Mouse (Mus musculus): ENCODE data around the gene Foxp1. TPM values are rescaled to one million over a fixed set of nuclear protein-coding genes. Genes with fewer than 3 reads are reported as not detected.

Foxp1 gene
- polyA plus RNA-seq, 1 experiment from 2014 or later: 190 TPM

DNA sequence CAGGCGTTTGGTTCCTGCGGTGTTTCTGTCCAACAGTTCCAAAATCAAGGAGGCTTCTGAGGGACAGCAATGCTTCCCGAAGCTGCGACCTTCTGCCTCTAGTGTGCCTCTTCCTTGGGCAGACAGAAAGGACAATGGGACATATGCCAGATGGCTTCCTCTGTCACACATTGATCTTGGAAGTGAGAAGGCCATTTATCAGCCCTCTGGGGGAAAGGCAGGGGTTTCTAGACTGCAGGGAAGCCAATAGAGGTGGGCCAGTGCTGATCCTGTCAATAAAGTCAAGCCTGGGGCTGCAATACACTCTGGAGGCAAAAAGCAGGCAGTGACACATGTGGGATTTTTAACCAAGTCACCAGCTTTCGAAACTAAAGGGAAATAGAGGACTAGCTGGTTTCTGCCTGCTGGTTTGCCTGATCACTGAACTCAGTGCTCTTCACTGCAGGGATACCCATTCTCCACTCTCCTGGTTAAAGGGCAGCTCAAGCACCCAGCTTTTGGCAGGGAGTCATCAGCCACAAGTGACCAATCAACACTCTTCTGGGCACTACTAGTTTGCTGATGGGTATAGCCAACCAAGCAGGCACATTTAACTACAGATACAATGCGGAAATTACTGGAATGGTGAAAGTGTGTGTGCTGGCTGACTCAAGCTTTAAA, 315.2 kb downstream of the Foxp1 start:
- ATAC-seq (ENCODE audit: insufficient number of reproducible peaks, insufficient read depth, low FRiP score, low read depth): no peak
- Histone ChIP-seq H3K27me3 (ENCODE audit: control insufficient read depth, insufficient read depth, low read length) (no peaks in the 10 kb centered on the region), H3K9ac (replicated peaks; ENCODE audit: low read depth, low read length) (no peak overlapping the region), H3K4me1 (ENCODE audit: control insufficient read depth, insufficient read depth, low read length) (peaks cover 37% of the 10 kb centered on the region), H3K4me3 (ENCODE audit: low read depth, low read length) (no peak overlapping the region), H3K4me2 (replicated peaks; ENCODE audit: low read depth, low read length) (no peak overlapping the region), H3K27ac (ENCODE audit: low read length) (peak overlapping the region; percentile 27; the same call in 1 of the 2 replicates), H3K9me3 (ENCODE audit: control insufficient read depth, low read depth, low read length) (no peaks in the 10 kb centered on the region), H3K36me3 (ENCODE audit: control insufficient read depth, insufficient read depth, low read length) (no peaks in the 10 kb centered on the region)
- 50% methylated on average over 6 of the region's 6 CpGs for WGBS

DNA sequence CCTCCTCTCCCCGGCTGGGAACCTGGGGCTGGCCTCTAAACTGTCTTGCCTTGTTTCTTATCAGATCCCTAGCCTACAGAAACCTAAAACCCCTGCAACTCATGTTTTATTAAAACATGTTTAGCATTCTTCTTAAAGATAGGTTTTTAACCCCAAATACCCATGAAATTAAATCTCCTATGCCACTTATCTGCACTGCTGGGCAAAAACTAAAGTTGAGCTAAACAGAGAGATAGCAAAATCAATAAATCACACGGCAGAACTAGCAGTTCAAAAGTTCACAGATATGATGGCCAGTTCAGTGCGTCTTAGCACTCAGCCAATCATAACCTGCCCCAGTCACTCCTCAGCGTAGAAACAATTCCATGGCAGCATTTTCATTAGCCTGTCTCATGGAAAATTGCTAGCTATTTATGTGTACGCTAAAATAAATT, 316.1 kb downstream of the Foxp1 start:
- no peak overlapping the region for H3K9ac ChIP-seq (replicated peaks; ENCODE audit: low read depth, low read length)
- no peak overlapping the region for H3K4me3 ChIP-seq (ENCODE audit: low read depth, low read length)
- H3K9me3 ChIP-seq (ENCODE audit: control insufficient read depth, low read depth, low read length): no peaks in the 10 kb centered on the region
- no peaks in the 10 kb centered on the region for H3K36me3 ChIP-seq (ENCODE audit: control insufficient read depth, insufficient read depth, low read length)
- no peak overlapping the region for H3K27ac ChIP-seq (ENCODE audit: low read length)
- H3K4me2 ChIP-seq (replicated peaks; ENCODE audit: low read depth, low read length): no peak overlapping the region
- no peak for ATAC-seq (ENCODE audit: insufficient number of reproducible peaks, insufficient read depth, low FRiP score, low read depth)
- 20% methylated on average over 5 of the region's 5 CpGs for WGBS
- peaks cover 41% of the 10 kb centered on the region for H3K4me1 ChIP-seq (ENCODE audit: control insufficient read depth, insufficient read depth, low read length)
- H3K27me3 ChIP-seq (ENCODE audit: control insufficient read depth, insufficient read depth, low read length): no peaks in the 10 kb centered on the region

DNA sequence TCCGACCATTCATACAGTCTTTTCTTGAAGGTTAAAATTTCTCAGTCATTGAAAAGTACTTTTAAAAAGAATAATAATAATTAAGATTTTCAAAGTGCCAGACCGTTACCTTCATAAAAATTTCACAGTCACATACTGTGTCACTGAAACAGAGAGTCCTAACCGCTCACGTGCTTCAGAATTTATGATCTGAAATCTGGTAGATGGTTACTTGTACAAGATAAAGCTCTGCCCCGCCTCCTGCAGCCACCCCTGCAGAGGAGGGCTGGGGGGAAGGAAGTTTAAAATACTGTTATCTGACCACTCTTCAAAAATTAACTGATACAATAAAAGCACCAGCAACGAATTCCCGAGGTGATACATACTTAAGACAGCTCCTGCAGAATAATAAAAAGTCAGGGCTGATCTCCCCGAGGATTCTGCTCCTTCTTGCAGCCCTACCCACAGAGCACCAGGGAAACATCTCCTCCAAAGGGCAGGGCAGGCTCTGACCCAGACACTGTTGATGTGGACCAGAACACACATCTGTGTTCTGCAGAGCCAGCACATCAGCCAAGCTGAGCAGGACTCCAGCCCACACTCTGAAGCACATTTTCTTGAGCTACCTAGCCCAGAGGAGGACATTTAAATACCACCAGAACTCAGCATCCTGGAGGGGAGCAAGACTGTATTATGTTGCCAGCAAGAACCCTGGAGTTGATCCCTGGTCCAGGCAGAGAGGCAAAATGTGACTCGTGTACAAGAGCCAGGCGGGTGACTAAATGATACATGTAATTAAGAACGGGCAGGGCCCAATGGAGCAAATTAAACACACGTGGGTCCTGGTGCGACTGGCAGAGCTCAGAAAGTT, 316.7 kb downstream of the Foxp1 start:
- 24% methylated on average over 13 of the region's 13 CpGs for WGBS
- peaks cover 46% of the 10 kb centered on the region for H3K4me1 ChIP-seq (ENCODE audit: control insufficient read depth, insufficient read depth, low read length)
- peak overlapping the region; percentile 25 for H3K4me2 ChIP-seq (replicated peaks; ENCODE audit: low read depth, low read length)

DNA sequence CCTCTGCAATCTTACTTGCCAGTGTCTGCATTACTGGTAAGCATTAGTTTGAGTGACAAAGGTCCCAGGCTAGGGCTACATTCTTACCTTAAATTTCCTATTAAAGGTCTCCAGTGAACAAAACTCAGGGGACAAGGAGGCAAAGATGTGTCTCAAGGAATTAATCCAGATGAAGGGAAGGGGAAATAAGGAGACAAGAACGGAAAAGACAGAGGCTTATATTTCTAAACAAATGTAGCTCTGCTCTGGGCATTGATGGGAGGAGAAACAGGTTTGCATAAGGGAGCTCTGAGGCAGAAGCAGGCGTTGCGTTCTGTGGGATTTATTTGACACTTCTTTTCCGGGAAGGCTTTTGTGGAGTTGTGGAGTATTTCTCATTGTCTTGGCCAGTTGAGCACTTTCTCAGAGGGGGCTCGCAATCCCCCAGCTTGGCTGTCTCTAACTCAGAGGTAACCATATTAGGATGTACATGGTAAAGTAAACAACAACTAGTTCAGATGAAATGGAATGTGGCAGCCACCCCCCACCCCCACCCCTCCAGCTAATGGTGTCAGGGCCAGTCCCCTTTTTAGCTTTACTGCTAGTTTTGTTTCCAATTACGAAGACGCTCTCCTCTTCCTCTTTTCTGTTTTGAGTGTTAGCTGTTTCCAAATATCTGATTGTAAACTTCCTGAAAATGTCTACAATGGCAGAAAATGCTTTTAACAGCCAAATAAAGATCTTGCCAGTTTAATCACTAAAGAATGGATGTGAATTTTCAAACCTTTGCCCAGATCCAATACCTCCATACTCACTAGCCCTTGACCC, 317.5 kb downstream of the Foxp1 start:
- H3K4me1 ChIP-seq (ENCODE audit: control insufficient read depth, insufficient read depth, low read length): peaks cover 51% of the 10 kb centered on the region
- H3K9ac ChIP-seq (replicated peaks; ENCODE audit: low read depth, low read length): no peak overlapping the region
- 11% methylated on average over 7 of the region's 7 CpGs for WGBS
- no peaks in the 10 kb centered on the region for H3K36me3 ChIP-seq (ENCODE audit: control insufficient read depth, insufficient read depth, low read length)
- no peak for ATAC-seq (ENCODE audit: insufficient number of reproducible peaks, insufficient read depth, low FRiP score, low read depth)
- H3K4me2 ChIP-seq (replicated peaks; ENCODE audit: low read depth, low read length): peak overlapping the region; percentile 46
- no peak overlapping the region for H3K4me3 ChIP-seq (ENCODE audit: low read depth, low read length)
- peak overlapping the region; percentile 77; the same call in 1 of the 2 replicates for H3K27ac ChIP-seq (ENCODE audit: low read length)
- H3K9me3 ChIP-seq (ENCODE audit: control insufficient read depth, low read depth, low read length): no peaks in the 10 kb centered on the region
- no peaks in the 10 kb centered on the region for H3K27me3 ChIP-seq (ENCODE audit: control insufficient read depth, insufficient read depth, low read length)

More for the DNA sequence above, 316.7 kb downstream of the Foxp1 start:
- H3K9ac ChIP-seq (replicated peaks; ENCODE audit: low read depth, low read length): no peak overlapping the region
- no peaks in the 10 kb centered on the region for H3K36me3 ChIP-seq (ENCODE audit: control insufficient read depth, insufficient read depth, low read length)
- H3K27ac ChIP-seq (ENCODE audit: low read length): peak overlapping the region; percentile 77
- ATAC-seq (ENCODE audit: insufficient number of reproducible peaks, insufficient read depth, low FRiP score, low read depth): 0 out of 2 replicates have a peak, but pooled peaks have one; percentile 43
- H3K4me3 ChIP-seq (ENCODE audit: low read depth, low read length): no peak overlapping the region
- H3K27me3 ChIP-seq (ENCODE audit: control insufficient read depth, insufficient read depth, low read length): no peaks in the 10 kb centered on the region
- no peaks in the 10 kb centered on the region for H3K9me3 ChIP-seq (ENCODE audit: control insufficient read depth, low read depth, low read length)

DNA sequence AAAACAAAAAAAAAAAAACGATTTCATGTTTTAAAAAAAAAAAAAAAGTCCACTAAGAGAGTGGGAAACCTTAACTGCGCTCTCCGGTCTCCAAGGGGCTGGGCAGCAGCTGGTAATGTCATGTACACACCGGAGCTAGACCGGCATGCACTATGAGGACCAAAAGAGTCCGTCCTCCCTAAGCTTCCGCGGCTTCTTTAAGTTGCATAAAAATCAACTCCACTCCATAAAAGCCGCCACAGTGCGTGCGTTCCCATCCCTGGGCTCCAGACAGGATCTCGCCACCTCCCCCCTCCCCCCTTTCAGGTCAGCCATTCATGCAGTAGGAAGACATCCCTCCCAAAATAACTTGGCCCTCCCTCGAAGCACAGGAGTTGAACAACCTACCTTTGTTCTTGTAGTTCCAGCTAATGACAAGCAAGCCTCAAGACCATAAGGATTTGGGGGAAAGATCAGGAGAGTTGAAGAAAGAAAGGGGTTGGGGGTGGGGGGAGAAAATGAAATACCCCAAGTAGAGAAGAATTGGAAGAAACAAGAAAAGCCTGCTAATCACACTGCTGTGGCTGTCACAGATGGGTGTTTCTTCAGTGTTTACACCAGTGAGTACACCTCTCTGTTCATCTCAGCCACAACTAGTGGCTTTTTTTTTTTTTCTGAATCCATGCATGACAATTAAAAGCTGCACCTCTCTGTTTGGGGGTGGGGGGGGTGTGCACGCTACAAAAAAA, 318.3 kb downstream of the Foxp1 start:
- Histone ChIP-seq H3K27ac (ENCODE audit: low read length) (peak overlapping the region; percentile 77; the same call in 1 of the 2 replicates), H3K9ac (replicated peaks; ENCODE audit: low read depth, low read length) (no peak overlapping the region; the same call in 1 of the 2 replicates), H3K4me2 (replicated peaks; ENCODE audit: low read depth, low read length) (peak overlapping the region; percentile 46), H3K27me3 (ENCODE audit: control insufficient read depth, insufficient read depth, low read length) (no peaks in the 10 kb centered on the region), H3K9me3 (ENCODE audit: control insufficient read depth, low read depth, low read length) (no peaks in the 10 kb centered on the region), H3K36me3 (ENCODE audit: control insufficient read depth, insufficient read depth, low read length) (no peaks in the 10 kb centered on the region), H3K4me3 (ENCODE audit: low read depth, low read length) (peak overlapping the region; percentile 17), H3K4me1 (ENCODE audit: control insufficient read depth, insufficient read depth, low read length) (peaks cover 51% of the 10 kb centered on the region)
- no peak for ATAC-seq (ENCODE audit: insufficient number of reproducible peaks, insufficient read depth, low FRiP score, low read depth)
- WGBS: 4% methylated on average over 14 of the region's 14 CpGs

DNA sequence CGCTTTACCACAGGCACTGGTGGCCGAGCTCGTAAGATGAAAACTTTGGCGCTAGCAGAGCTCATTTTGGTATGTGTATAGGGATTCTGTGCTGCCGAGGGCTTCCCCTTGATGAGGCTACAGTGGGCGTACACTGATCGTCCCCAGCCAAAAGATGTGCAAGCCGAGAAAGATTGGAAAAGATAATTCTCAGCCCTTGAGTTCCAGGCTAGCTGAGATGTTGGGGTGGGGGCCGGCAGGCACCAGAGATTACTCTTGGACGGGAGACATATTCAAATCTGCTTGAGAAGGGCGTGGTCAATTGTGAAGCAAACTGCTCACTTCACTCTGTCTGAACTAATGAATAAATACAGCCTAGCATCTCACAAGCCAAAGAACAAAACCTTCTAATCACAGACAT, 319.3 kb downstream of the Foxp1 start:
- peaks cover 51% of the 10 kb centered on the region for H3K4me1 ChIP-seq (ENCODE audit: control insufficient read depth, insufficient read depth, low read length)
- no peak overlapping the region for H3K9ac ChIP-seq (replicated peaks; ENCODE audit: low read depth, low read length)
- H3K36me3 ChIP-seq (ENCODE audit: control insufficient read depth, insufficient read depth, low read length): no peaks in the 10 kb centered on the region
- peak overlapping the region; percentile 32 for H3K4me2 ChIP-seq (replicated peaks; ENCODE audit: low read depth, low read length)
- H3K27ac ChIP-seq (ENCODE audit: low read length): no peak overlapping the region
- ATAC-seq (ENCODE audit: insufficient number of reproducible peaks, insufficient read depth, low FRiP score, low read depth): no peak
- H3K9me3 ChIP-seq (ENCODE audit: control insufficient read depth, low read depth, low read length): no peaks in the 10 kb centered on the region
- no peaks in the 10 kb centered on the region for H3K27me3 ChIP-seq (ENCODE audit: control insufficient read depth, insufficient read depth, low read length)
- H3K4me3 ChIP-seq (ENCODE audit: low read depth, low read length): no peak overlapping the region
- WGBS: 28% methylated on average over 11 of the region's 11 CpGs

DNA sequence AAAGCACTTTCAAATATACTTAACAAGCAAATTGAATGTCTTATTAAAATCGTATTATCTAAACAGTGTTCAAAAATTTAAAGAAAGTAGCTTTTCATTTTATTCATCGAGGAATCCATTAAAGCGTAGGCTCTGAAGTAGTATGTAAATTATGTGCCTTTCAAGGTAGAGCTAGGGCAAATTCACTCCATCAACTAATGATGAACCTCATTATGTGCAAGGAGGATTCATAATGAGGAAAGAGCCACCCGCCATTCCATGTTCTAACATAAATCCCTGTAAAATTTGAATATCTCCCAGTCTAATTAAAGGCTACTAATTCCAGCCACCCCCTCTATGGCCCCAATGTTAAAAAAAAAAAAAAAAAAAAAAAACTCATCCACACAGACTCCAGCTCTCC, 319.7 kb downstream of the Foxp1 start:
- H3K4me3 ChIP-seq (ENCODE audit: low read depth, low read length): no peak overlapping the region
- H3K4me2 ChIP-seq (replicated peaks; ENCODE audit: low read depth, low read length): peak overlapping the region; percentile 32
- peaks cover 51% of the 10 kb centered on the region for H3K4me1 ChIP-seq (ENCODE audit: control insufficient read depth, insufficient read depth, low read length)
- H3K27ac ChIP-seq (ENCODE audit: low read length): no peak overlapping the region
- no peaks in the 10 kb centered on the region for H3K9me3 ChIP-seq (ENCODE audit: control insufficient read depth, low read depth, low read length)
- H3K9ac ChIP-seq (replicated peaks; ENCODE audit: low read depth, low read length): no peak overlapping the region
- no peak for ATAC-seq (ENCODE audit: insufficient number of reproducible peaks, insufficient read depth, low FRiP score, low read depth)
- H3K27me3 ChIP-seq (ENCODE audit: control insufficient read depth, insufficient read depth, low read length): no peaks in the 10 kb centered on the region
- H3K36me3 ChIP-seq (ENCODE audit: control insufficient read depth, insufficient read depth, low read length): no peaks in the 10 kb centered on the region
- WGBS: 78% methylated on average over 4 of the region's 4 CpGs

All from stomach, embryonic 14.5 days (tissue).